Mouse (Mus musculus) liver, embryonic 14.5 days (tissue): ENCODE data around the gene Fcnb. TPM values are rescaled to one million over a fixed set of nuclear protein-coding genes. Genes with fewer than 3 reads are reported as not detected.

Experiments used
- ATAC-seq: fragments of 200-750 bp; cut with Nextera tagmentation; 2 replicates; pipeline ENCODE4 v1.8.0; 2017; ENCODE audit warnings: moderate number of reproducible peaks, mild to moderate bottlenecking, moderate library complexity; ENCODE audit not compliant: insufficient read depth
- DNase-seq, 3 experiments: peaks; one replicate each; pipeline ENCODE4 v3.0.0-alpha.2; 2012 to 2013; ENCODE audit warnings: low read depth in 3 of 3, low spot score in 3 of 3
- H3K27ac ChIP-seq: fragments of 300-500 bp; sonication (generic); 2 replicates; pipeline ENCODE4 v1.5.1; 2014; ENCODE audit warnings: moderate library complexity, mild to moderate bottlenecking, control low read depth, inconsistent platforms
- H3K27me3 ChIP-seq: fragments of 300-500 bp; sonication (generic); 2 replicates; pipeline ENCODE4 v1.6.1; 2014; ENCODE audit warnings: mild to moderate bottlenecking, low read length, moderate library complexity; ENCODE audit not compliant: control insufficient read depth, insufficient read depth
- H3K36me3 ChIP-seq: fragments of 300-500 bp; sonication (generic); replicated peaks from 2 replicates; pipeline ENCODE4 v1.6.1; 2014; ENCODE audit warnings: low read depth; ENCODE audit not compliant: control insufficient read depth, insufficient read depth
- H3K4me1 ChIP-seq, 2 experiments: fragments of 200-500 bp in 1 of 2; fragments of 300-500 bp in 1 of 2; sonication (generic) in 1 of 2; replicated peaks; 2 replicates each; pipeline ENCODE4 v1.6.1; 2012 to 2014; ENCODE audit warnings: antibody characterized with exemption in 1 of 2, inconsistent platforms in 1 of 2, low read length in 1 of 2; ENCODE audit not compliant: control insufficient read depth in 2 of 2, insufficient read depth in 2 of 2
- H3K4me2 ChIP-seq: fragments of 300-500 bp; sonication (generic); 2 replicates; pipeline ENCODE4 v1.6.1; 2014; ENCODE audit warnings: low read depth, mild to moderate bottlenecking, control low read depth, moderate library complexity
- H3K4me3 ChIP-seq, 2 experiments: fragments of 200-500 bp in 1 of 2; fragments of 300-500 bp in 1 of 2; sonication (generic) in 1 of 2; 2 replicates each; pipeline ENCODE4 v1.5.1; 2012 to 2014; ENCODE audit warnings: low read depth in 2 of 2, low read length in 2 of 2, mild to moderate bottlenecking in 2 of 2, control low read depth in 1 of 2, inconsistent platforms in 1 of 2, moderate library complexity in 1 of 2; ENCODE audit not compliant: insufficient read depth in 1 of 2
- H3K9ac ChIP-seq: fragments of 300-500 bp; sonication (generic); replicated peaks from 2 replicates; pipeline ENCODE4 v1.6.1; 2014; ENCODE audit warnings: mild to moderate bottlenecking, control low read depth, moderate library complexity
- H3K9me3 ChIP-seq: fragments of 300-500 bp; sonication (generic); 2 replicates; pipeline ENCODE4 v1.6.1; 2016; ENCODE audit warnings: low read length, mixed read lengths; ENCODE audit not compliant: control insufficient read depth
- CTCF ChIP-seq: IDR thresholded peaks from 2 replicates; pipeline ENCODE4 v1.5.1; 2016; ENCODE audit warnings: antibody characterized with exemption, low read depth, control low read depth
- EP300 ChIP-seq: IDR thresholded peaks from 2 replicates; pipeline ENCODE4 v1.6.1; 2016; ENCODE audit warnings: antibody characterized with exemption, low read depth
- WGBS: fragments of 180-500 bp; shearing (Covaris S2); extraction: QIAGEN DNeasy Blood & Tissue Kit; methylation state at CpG from one replicate; pipeline ENCODE4 v1.1.7; 2014; ENCODE audit not compliant: insufficient replicate concordance; 5-methylcytosine and 5-hydroxymethylcytosine counted together
- polyA plus RNA-seq, 2 experiments: library from polyadenylated mRNA; depleted of rRNA in 1 of 2; stranded (reverse) in 1 of 2; unstranded in 1 of 2; fragments of >200 nt; fragmentation: Nextera tagmentation in 1 of 2; extraction: Ambion mirVana in 1 of 2; gene quantifications; 2 replicates each; pipeline versions ENCODE4 v1.2.1 to v1.2.3; 2012 to 2014

The Fcnb gene
- polyA plus RNA-seq, 2 experiments, result 14.6 to 29.9 TPM

DNA sequence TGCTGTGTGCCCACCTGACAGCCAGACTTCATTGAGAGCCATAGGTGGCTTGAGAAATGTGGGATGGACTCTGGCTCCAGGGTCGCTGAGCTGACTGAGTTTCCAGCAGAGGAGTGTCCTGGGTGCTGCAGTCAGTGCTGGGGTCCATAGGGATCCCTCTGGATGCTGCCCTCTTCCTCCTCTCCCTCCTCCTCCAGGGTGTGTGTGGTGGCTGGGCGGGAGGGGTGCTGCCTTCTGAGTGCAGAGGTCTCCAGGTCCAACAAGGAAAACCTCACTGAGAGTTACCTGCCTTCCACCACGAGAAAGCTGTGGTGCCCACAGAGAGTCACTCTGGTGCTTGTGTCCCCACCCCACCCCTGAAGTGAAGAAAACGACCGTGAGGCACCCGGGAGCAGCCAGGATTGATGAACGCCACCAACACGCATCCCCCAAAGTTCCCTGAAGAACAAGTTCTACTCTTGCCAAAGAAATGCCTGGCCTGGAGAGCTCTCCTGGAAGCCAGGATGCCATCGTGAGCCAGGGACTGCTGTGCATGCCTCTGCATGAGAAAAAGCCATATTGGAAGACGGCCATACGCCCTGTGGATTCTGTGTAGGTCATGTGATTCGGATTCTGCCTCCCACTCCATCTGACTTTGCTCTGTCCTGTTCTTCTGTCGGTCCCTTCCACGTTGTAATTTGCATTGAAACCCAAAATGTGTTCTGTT, 46.1 kb downstream of the Fcnb start:
- ATAC-seq, result no peak
- Histone ChIP-seq H3K27ac (no peak overlapping the region), H3K4me2 (no peak overlapping the region), H3K4me3 (no peak overlapping the region), H3K4me1 (no peaks in the 10 kb centered on the region), H3K36me3 (no peaks in the 10 kb centered on the region), H3K9me3 (no peaks in the 10 kb centered on the region), H3K27me3 (no peaks in the 10 kb centered on the region), H3K9ac (no peak overlapping the region)
- no peak for TF ChIP-seq EP300
- TF ChIP-seq CTCF, result no peak
- 80% methylated on average over 14 of the region's 14 CpGs for WGBS
- DNase-seq, result no peak

DNA sequence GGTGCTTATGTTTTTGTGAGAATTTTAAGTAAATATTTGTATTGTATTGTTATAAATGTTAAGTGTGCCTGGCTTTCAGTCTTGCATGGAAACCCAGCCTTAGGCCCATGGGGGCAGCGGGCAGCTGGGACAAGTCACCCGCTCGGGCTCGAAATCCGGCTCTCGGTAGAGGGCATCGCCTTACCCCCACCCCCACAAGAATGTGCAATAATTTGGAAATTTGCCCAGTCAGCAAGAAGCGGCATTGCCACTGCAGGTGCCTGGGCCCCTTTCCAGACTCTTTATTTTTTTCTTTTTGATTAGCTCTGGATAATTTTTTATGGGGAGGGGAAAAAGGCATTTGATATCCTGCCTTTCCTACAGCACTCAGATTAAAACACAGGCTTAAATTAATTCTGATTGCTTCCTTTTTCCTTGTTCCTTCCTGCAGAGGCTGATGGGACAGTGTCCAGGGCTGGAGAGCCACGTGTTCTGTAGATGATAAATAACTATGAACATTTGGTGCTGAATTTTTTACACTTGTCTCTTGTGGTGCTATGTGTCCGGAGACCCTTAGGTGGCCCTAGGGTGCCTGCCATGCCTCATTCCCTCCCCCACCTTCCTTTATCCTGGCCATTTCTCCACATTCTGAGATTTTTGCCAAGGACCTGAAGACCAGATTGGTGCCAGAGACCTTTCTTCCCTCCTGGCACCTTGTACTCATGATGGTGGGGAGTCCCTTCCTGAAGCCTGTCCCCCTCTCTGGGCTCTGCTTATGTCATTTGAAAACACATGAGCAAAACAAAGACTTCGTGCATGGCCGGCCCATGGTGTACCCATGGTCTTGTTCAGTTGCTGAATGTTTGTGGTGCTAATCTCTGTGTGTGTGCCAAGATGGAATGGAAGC, 46.9 kb downstream of the Fcnb start:
- no peaks in the 10 kb centered on the region for H3K36me3 ChIP-seq
- WGBS, result 79% methylated on average over 12 of the region's 12 CpGs
- DNase-seq, result no peak
- no peak overlapping the region for H3K9ac ChIP-seq
- H3K4me1 ChIP-seq, result peaks cover 4 to 5% of the 10 kb centered on the region in 2 experiments
- no peaks in the 10 kb centered on the region for H3K9me3 ChIP-seq
- no peak overlapping the region for H3K4me3 ChIP-seq
- H3K27me3 ChIP-seq, result no peaks in the 10 kb centered on the region
- no peak overlapping the region for H3K4me2 ChIP-seq
- no peak overlapping the region for H3K27ac ChIP-seq
- no peak for ATAC-seq
- no peak for TF ChIP-seq CTCF
- TF ChIP-seq EP300, result no peak

DNA sequence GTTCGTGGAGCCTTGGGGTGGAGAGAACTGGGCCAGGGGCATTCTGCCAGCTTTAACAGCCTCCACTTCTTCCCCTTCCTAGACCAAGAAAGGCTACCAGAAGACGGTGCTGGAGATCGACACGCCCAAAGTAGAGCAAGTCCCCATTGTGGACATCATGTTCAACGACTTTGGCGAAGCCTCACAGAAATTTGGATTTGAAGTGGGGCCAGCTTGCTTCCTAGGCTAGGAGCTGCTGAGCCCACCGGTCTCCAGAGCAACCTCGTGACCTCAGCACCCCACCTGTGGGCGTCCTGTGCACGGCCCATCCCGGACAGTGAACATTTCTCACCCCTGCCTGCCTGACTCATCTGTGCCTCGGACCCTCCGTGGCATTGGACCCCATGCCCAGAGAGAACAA, 47.9 kb downstream of the Fcnb start:
- H3K4me3 ChIP-seq, result no peak overlapping the region
- WGBS, result 82% methylated on average over 13 of the region's 13 CpGs
- TF ChIP-seq EP300 (no peak), CTCF (no peak)
- no peaks in the 10 kb centered on the region for H3K9me3 ChIP-seq
- ATAC-seq (no peak), DNase-seq (no peak)
- H3K27ac ChIP-seq, result no peak overlapping the region
- H3K4me1 ChIP-seq, result peaks cover 11 to 14% of the 10 kb centered on the region in 2 experiments
- H3K9ac ChIP-seq, result no peak overlapping the region
- no peaks in the 10 kb centered on the region for H3K27me3 ChIP-seq
- no peak overlapping the region for H3K4me2 ChIP-seq
- H3K36me3 ChIP-seq, result no peaks in the 10 kb centered on the region

DNA sequence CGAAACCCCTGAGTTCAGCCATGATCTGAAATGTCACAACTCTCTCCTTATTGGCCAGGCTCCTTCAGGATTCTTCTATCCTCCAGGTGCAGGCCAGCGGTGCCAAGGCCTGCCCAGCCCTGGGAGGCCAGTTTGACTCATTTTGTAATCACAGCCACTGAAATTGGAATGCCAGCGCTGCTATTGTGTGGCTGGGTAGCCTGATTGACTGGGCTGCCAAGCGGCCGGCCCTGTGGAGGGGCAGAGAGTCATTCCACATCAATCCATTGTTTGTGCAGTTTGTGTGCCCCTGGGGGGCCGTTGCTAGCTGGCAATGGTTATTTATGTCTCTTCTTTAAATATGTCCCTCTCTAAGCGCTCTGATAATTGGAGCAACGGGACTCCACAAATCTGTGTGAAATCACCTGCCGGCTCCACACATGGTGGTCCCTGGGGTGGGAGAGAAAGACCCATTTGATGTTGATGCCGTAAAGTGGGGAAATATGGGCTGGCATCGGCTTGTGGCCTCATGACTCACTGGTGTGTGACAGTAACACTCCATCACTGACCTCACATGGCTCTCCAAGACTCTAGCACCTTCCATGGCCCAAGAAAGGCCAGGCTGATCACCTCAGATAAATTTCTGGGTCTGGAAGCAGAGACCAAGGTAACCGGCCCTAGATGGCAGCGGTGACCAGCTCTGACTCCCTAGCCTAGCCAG, 50.5 kb downstream of the Fcnb start:
- Histone ChIP-seq H3K4me1 (peaks cover 11 to 19% of the 10 kb centered on the region in 2 experiments), H3K9ac (no peak overlapping the region; the same call in 1 of the 2 replicates), H3K4me2 (no peak overlapping the region), H3K27me3 (no peaks in the 10 kb centered on the region), H3K9me3 (no peaks in the 10 kb centered on the region), H3K36me3 (no peaks in the 10 kb centered on the region), H3K4me3 (no peak overlapping the region), H3K27ac (no peak overlapping the region)
- TF ChIP-seq EP300 (no peak), CTCF (no peak)
- DNase-seq, result no peak
- WGBS, result 84% methylated on average over 13 of the region's 13 CpGs
- ATAC-seq, result no peak

DNA sequence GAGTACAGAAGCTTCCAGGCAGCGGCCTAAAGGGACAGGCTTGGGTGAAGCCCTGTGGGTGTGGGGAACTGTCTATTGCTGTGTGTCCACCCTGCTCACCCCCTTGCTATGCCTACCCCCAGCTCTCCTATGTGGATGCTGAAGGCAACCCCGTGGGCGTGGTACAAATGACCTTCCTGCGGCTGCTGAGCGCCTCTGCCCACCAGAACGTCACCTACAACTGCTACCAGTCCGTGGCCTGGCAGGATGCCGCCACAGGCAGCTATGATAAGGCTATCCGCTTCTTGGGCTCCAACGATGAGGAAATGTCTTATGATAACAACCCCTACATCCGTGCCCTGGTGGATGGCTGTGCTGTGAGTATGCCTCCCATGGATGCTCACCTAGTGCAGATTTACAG, 52.2 kb downstream of the Fcnb start:
- peak overlapping the region; percentile 36 for H3K9ac ChIP-seq
- peak; percentile 5; the same call in 1 of the 2 replicates for TF ChIP-seq CTCF
- 0 out of 2 replicates have a peak, but pooled peaks have one; percentile 20 for TF ChIP-seq EP300
- ATAC-seq (peak; percentile 75), DNase-seq (peak in 1 of 3 experiments; percentile 32)
- WGBS, result 26% methylated on average over 11 of the region's 11 CpGs
- H3K27ac ChIP-seq, result peak overlapping the region; percentile 65
- H3K36me3 ChIP-seq, result no peaks in the 10 kb centered on the region
- no peaks in the 10 kb centered on the region for H3K9me3 ChIP-seq
- no peaks in the 10 kb centered on the region for H3K27me3 ChIP-seq
- H3K4me3 ChIP-seq, result peak overlapping the region; percentile 0 to 16; a peak in 1 of 4 replicates
- peaks cover 11 to 19% of the 10 kb centered on the region in 2 experiments for H3K4me1 ChIP-seq
- peak overlapping the region; percentile 43 for H3K4me2 ChIP-seq
